Mouse (Mus musculus): ENCODE data around the gene Map10. TPM values are rescaled to one million over a fixed set of nuclear protein-coding genes. Genes with fewer than 3 reads are reported as not detected.

Gene Map10
- polyA plus RNA-seq, 1 experiment from 2014 or later, result 9.8 TPM

DNA sequence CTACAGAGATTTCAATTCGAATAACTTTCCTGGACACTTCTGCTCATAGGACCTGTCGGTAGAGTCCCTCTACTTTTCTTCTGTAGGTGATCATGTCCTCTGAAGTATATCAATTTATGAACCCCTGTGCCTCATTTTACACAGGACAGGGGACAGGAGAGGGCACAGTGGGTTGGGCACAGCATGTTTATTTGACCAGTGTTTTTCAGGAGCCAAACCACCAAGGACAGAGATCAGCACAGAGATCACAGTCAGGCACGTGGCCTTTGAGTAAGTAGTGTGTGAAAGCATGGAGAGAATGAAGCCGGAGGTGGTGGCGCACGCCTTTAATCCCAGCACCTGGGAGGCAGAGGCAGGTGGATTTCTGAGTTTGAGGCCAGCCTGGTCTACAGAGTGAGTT, 7.9 kb downstream of the Map10 start:
- Histone ChIP-seq H3K27ac (ENCODE audit: low read depth, low read length) (no peak overlapping the region), H3K4me1 (replicated peaks; ENCODE audit: control insufficient read depth, insufficient read depth, low read length) (no peaks in the 10 kb centered on the region), H3K36me3 (ENCODE audit: control insufficient read depth, insufficient read depth, low read length) (no peaks in the 10 kb centered on the region), H3K4me2 (ENCODE audit: low read depth, low read length, severe bottlenecking) (no peak overlapping the region), H3K27me3 (ENCODE audit: control insufficient read depth, insufficient read depth, low read length) (no peaks in the 10 kb centered on the region), H3K9ac (ENCODE audit: low read length) (no peak overlapping the region), H3K9me3 (ENCODE audit: control insufficient read depth, low read length) (no peaks in the 10 kb centered on the region), H3K4me3 (ENCODE audit: low read depth, low read length) (no peak overlapping the region)
- WGBS, result 91% methylated on average over 6 of the region's 6 CpGs
- ATAC-seq (replicated peaks; ENCODE audit: low FRiP score) (no peak), DNase-seq (ENCODE audit: low spot score) (peak; percentile 40)

DNA sequence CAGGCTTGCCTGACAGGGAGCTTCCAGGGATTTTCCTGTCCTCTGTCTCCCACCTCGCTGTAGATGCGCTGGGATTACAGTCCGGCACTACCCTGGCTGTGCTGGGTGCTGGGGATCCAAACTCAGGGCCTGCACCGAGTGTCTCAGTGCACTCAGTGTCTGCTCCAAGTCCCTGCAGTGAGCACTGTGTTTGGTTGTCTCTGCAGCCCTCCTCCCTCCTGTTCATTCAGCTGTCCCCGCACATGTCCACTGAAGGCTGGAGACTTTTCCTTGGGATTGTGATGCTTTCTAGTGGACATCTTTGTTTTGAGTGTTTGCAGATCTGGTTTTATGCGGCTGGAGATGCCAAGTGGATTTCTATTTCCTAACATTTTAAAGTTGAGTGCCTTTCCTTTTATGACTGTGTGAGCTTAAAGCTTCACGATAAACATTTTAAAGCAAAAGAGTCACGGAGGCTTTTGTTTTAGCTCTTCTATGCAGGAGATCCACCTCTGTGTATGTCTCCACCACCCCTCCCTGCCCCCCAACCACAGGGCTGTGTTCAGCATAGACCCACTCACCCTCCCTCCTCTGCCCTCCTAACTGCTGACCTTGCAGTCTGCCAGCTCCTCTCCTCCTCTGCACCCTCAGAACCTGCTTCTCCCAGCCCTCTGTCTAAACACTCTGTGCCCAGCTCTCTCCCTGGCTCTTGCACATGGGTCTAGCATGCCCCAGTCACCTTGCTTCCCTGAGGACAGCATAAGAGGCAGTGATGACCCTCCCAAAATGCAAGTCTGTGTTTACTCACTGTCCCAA, 9.4 kb downstream of the Map10 start:
- 80% methylated on average over 8 of the region's 8 CpGs for WGBS
- peak; percentile 44 for DNase-seq (ENCODE audit: low spot score)
- Histone ChIP-seq H3K27ac (ENCODE audit: low read depth, low read length) (no peak overlapping the region), H3K4me2 (ENCODE audit: low read depth, low read length, severe bottlenecking) (no peak overlapping the region), H3K9me3 (ENCODE audit: control insufficient read depth, low read length) (no peaks in the 10 kb centered on the region), H3K4me1 (replicated peaks; ENCODE audit: control insufficient read depth, insufficient read depth, low read length) (no peaks in the 10 kb centered on the region), H3K27me3 (ENCODE audit: control insufficient read depth, insufficient read depth, low read length) (no peaks in the 10 kb centered on the region), H3K36me3 (ENCODE audit: control insufficient read depth, insufficient read depth, low read length) (no peaks in the 10 kb centered on the region), H3K9ac (ENCODE audit: low read length) (no peak overlapping the region), H3K4me3 (ENCODE audit: low read depth, low read length) (no peak overlapping the region)
- ATAC-seq (replicated peaks; ENCODE audit: low FRiP score), result no peak

GRCm38 (mm10) chr8:125680851-125681408, 11.3 kb downstream of the Map10 start:
- H3K4me3 ChIP-seq (ENCODE audit: low read depth, low read length), result no peak overlapping the region
- 54% methylated on average over 8 of the region's 8 CpGs for WGBS
- no peak overlapping the region for H3K9ac ChIP-seq (ENCODE audit: low read length)
- no peaks in the 10 kb centered on the region for H3K36me3 ChIP-seq (ENCODE audit: control insufficient read depth, insufficient read depth, low read length)
- H3K9me3 ChIP-seq (ENCODE audit: control insufficient read depth, low read length), result no peaks in the 10 kb centered on the region
- ATAC-seq (replicated peaks; ENCODE audit: low FRiP score) (no peak), DNase-seq (ENCODE audit: low spot score) (no peak)
- H3K4me1 ChIP-seq (replicated peaks; ENCODE audit: control insufficient read depth, insufficient read depth, low read length), result no peaks in the 10 kb centered on the region
- no peak overlapping the region; the same call in 1 of the 2 replicates for H3K27ac ChIP-seq (ENCODE audit: low read depth, low read length)
- no peak overlapping the region for H3K4me2 ChIP-seq (ENCODE audit: low read depth, low read length, severe bottlenecking)
- no peaks in the 10 kb centered on the region for H3K27me3 ChIP-seq (ENCODE audit: control insufficient read depth, insufficient read depth, low read length)

GRCm38 (mm10) chr8:125685216-125685760, 15.7 kb downstream of the Map10 start:
- Histone ChIP-seq H3K27me3 (ENCODE audit: control insufficient read depth, insufficient read depth, low read length) (no peaks in the 10 kb centered on the region), H3K4me3 (ENCODE audit: low read depth, low read length) (no peak overlapping the region), H3K4me2 (ENCODE audit: low read depth, low read length, severe bottlenecking) (no peak overlapping the region), H3K36me3 (ENCODE audit: control insufficient read depth, insufficient read depth, low read length) (no peaks in the 10 kb centered on the region), H3K9ac (ENCODE audit: low read length) (no peak overlapping the region), H3K4me1 (replicated peaks; ENCODE audit: control insufficient read depth, insufficient read depth, low read length) (no peaks in the 10 kb centered on the region), H3K9me3 (ENCODE audit: control insufficient read depth, low read length) (no peaks in the 10 kb centered on the region), H3K27ac (ENCODE audit: low read depth, low read length) (no peak overlapping the region)
- DNase-seq (ENCODE audit: low spot score), result peak; percentile 32
- WGBS, result 79% methylated on average over 6 of the region's 6 CpGs
- no peak for ATAC-seq (replicated peaks; ENCODE audit: low FRiP score)

GRCm38 (mm10) chr8:125686221-125686865, 16.7 kb downstream of the Map10 start:
- no peaks in the 10 kb centered on the region for H3K4me1 ChIP-seq (replicated peaks; ENCODE audit: control insufficient read depth, insufficient read depth, low read length)
- H3K36me3 ChIP-seq (ENCODE audit: control insufficient read depth, insufficient read depth, low read length), result no peaks in the 10 kb centered on the region
- no peaks in the 10 kb centered on the region for H3K27me3 ChIP-seq (ENCODE audit: control insufficient read depth, insufficient read depth, low read length)
- H3K4me3 ChIP-seq (ENCODE audit: low read depth, low read length), result no peak overlapping the region
- H3K9me3 ChIP-seq (ENCODE audit: control insufficient read depth, low read length), result no peaks in the 10 kb centered on the region
- no peak overlapping the region for H3K9ac ChIP-seq (ENCODE audit: low read length)
- no peak for ATAC-seq (replicated peaks; ENCODE audit: low FRiP score)
- WGBS, result 89% methylated on average over 9 of the region's 9 CpGs
- no peak overlapping the region for H3K27ac ChIP-seq (ENCODE audit: low read depth, low read length)
- no peak overlapping the region for H3K4me2 ChIP-seq (ENCODE audit: low read depth, low read length, severe bottlenecking)
- DNase-seq (ENCODE audit: low spot score), result no peak

- no peaks in the 10 kb centered on the region for H3K4me1 ChIP-seq (replicated peaks; ENCODE audit: control insufficient read depth, insufficient read depth, low read length)
- H3K27me3 ChIP-seq (ENCODE audit: control insufficient read depth, insufficient read depth, low read length), result no peaks in the 10 kb centered on the region
- no peak overlapping the region for H3K4me3 ChIP-seq (ENCODE audit: low read depth, low read length)
- no peaks in the 10 kb centered on the region for H3K36me3 ChIP-seq (ENCODE audit: control insufficient read depth, insufficient read depth, low read length)
- H3K9ac ChIP-seq (ENCODE audit: low read length), result no peak overlapping the region
- WGBS, result 65% methylated on average over 15 of the region's 15 CpGs
- H3K9me3 ChIP-seq (ENCODE audit: control insufficient read depth, low read length), result no peaks in the 10 kb centered on the region
- no peak overlapping the region for H3K27ac ChIP-seq (ENCODE audit: low read depth, low read length)
- H3K4me2 ChIP-seq (ENCODE audit: low read depth, low read length, severe bottlenecking), result no peak overlapping the region
- peak; percentile 39 for DNase-seq (ENCODE audit: low spot score)
- no peak for ATAC-seq (replicated peaks; ENCODE audit: low FRiP score)
Observed at GRCm38 (mm10) chr8:125690166-125690915, 20.7 kb downstream of the Map10 start.

DNA sequence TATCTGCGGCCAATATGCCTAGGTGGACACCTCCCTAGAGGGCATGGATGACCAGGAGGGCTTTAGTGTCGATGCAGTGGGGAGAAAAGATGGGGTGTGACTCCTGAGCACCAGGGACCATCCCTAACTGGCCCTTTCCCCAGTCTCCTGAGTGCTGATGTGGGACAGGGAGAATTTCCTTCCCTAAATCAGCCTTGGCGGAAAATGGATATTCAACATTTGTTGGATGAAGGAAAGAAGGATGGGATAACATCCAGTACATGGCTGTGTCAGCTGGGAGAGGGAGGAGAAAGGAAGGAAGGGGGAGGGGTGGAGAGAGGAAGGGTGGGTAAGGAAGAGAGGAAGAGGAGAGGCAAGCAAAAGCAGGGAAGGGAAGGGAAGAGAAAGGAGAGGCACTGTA, 21.3 kb downstream of the Map10 start:
- 81% methylated on average over 3 of the region's 3 CpGs for WGBS
- no peaks in the 10 kb centered on the region for H3K9me3 ChIP-seq (ENCODE audit: control insufficient read depth, low read length)
- H3K4me1 ChIP-seq (replicated peaks; ENCODE audit: control insufficient read depth, insufficient read depth, low read length), result no peaks in the 10 kb centered on the region
- ATAC-seq (replicated peaks; ENCODE audit: low FRiP score) (no peak), DNase-seq (ENCODE audit: low spot score) (no peak)
- H3K36me3 ChIP-seq (ENCODE audit: control insufficient read depth, insufficient read depth, low read length), result no peaks in the 10 kb centered on the region
- H3K4me3 ChIP-seq (ENCODE audit: low read depth, low read length), result no peak overlapping the region
- H3K27me3 ChIP-seq (ENCODE audit: control insufficient read depth, insufficient read depth, low read length), result no peaks in the 10 kb centered on the region
- H3K9ac ChIP-seq (ENCODE audit: low read length), result no peak overlapping the region
- no peak overlapping the region for H3K27ac ChIP-seq (ENCODE audit: low read depth, low read length)
- no peak overlapping the region for H3K4me2 ChIP-seq (ENCODE audit: low read depth, low read length, severe bottlenecking)

DNA sequence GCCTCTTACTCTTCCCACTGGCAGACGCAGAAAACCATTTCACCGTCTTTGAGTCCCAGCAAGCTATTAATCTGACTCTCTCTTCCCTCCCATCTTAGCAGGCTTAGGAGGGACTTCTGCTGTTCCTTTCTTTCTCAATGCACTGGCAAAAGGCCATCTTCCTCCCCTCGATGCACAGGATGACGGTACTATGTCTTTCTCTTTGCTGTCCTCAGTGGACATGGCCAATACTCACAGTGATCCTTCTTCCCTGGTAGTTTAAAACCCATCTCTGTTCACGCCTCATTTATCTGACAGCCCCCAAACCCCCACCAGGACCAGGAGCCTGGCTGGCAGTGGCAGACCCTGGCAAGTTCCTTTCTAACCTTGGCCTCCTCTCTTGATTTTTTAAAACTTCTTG, 22.8 kb downstream of the Map10 start:
- Histone ChIP-seq H3K27me3 (ENCODE audit: control insufficient read depth, insufficient read depth, low read length) (no peaks in the 10 kb centered on the region), H3K27ac (ENCODE audit: low read depth, low read length) (no peak overlapping the region), H3K4me1 (replicated peaks; ENCODE audit: control insufficient read depth, insufficient read depth, low read length) (no peaks in the 10 kb centered on the region), H3K9me3 (ENCODE audit: control insufficient read depth, low read length) (no peaks in the 10 kb centered on the region), H3K4me2 (ENCODE audit: low read depth, low read length, severe bottlenecking) (no peak overlapping the region), H3K4me3 (ENCODE audit: low read depth, low read length) (no peak overlapping the region), H3K9ac (ENCODE audit: low read length) (no peak overlapping the region), H3K36me3 (ENCODE audit: control insufficient read depth, insufficient read depth, low read length) (no peaks in the 10 kb centered on the region)
- no peak for ATAC-seq (replicated peaks; ENCODE audit: low FRiP score)
- 61% methylated on average over 5 of the region's 5 CpGs for WGBS
- peak; percentile 19 for DNase-seq (ENCODE audit: low spot score)
